Mouse (Mus musculus): ENCODE data around the gene Nxn. TPM values are rescaled to one million over a fixed set of nuclear protein-coding genes. Genes with fewer than 3 reads are reported as not detected.

Nxn gene
- 2.5 and 2.6 TPM in 2 replicates for polyA plus RNA-seq (2015; fragmentation: Nextera tagmentation; extraction: Ambion mirVana)

- no peak for TF ChIP-seq EP300 (IDR thresholded peaks at IDR 0.05; ENCODE audit: low read depth)
- no peak for TF ChIP-seq CTCF (IDR thresholded peaks at IDR 0.05; ENCODE audit: low read depth)
- Histone ChIP-seq H3K27me3 (ENCODE audit: insufficient read depth, low read length) (no peaks in the 10 kb centered on the region; the same call in 1 of the 2 replicates), H3K4me2 (ENCODE audit: low read depth, low read length) (peak within 1 kb of the TSS; percentile 95), H3K4me1 (ENCODE audit: insufficient read depth) (peaks cover 4% of the 10 kb centered on the region), H3K4me3 (ENCODE audit: low read depth, low read length) (peak within 1 kb of the TSS; percentile 72), H3K36me3 (replicated peaks; ENCODE audit: insufficient read depth, low read length) (no peaks in the 10 kb centered on the region), H3K9ac (replicated peaks) (peak within 1 kb of the TSS; percentile 68), H3K9me3 (ENCODE audit: low read length) (no peaks in the 10 kb centered on the region), H3K27ac (ENCODE audit: low read depth) (peak within 1 kb of the TSS; percentile 44)
- peak; percentile 93 for DNase-seq
- 2% methylated on average over 34 of the region's 70 CpGs for WGBS (ENCODE audit: insufficient replicate concordance)
- ATAC-seq, result peak; percentile 92
These were observed at the start of gene Nxn for GRCm38 (mm10) chr11:76398798-76399586. Nxn (minus strand) TSS chr11:76399140.

GRCm38 (mm10) chr11:76446251-76446650 lies 47.3 kb upstream of the Nxn start:
- TF ChIP-seq EP300 (IDR thresholded peaks at IDR 0.05; ENCODE audit: low read depth), result no peak
- no peak for TF ChIP-seq CTCF (IDR thresholded peaks at IDR 0.05; ENCODE audit: low read depth)
- Histone ChIP-seq H3K4me3 (ENCODE audit: low read depth, low read length) (no peak overlapping the region), H3K27ac (ENCODE audit: low read depth) (no peak overlapping the region), H3K9me3 (ENCODE audit: low read length) (no peaks in the 10 kb centered on the region), H3K4me2 (ENCODE audit: low read depth, low read length) (no peak overlapping the region), H3K27me3 (ENCODE audit: insufficient read depth, low read length) (no peaks in the 10 kb centered on the region), H3K9ac (replicated peaks) (no peak overlapping the region), H3K4me1 (ENCODE audit: insufficient read depth) (no peaks in the 10 kb centered on the region), H3K36me3 (replicated peaks; ENCODE audit: insufficient read depth, low read length) (peaks cover 11% of the 10 kb centered on the region)
- WGBS (ENCODE audit: insufficient replicate concordance), result 15% methylated on average over 10 of the region's 10 CpGs
- DNase-seq (peak; percentile 63), ATAC-seq (no peak)

- DNase-seq, result no peak
- Histone ChIP-seq H3K4me3 (ENCODE audit: low read depth, low read length) (no peak overlapping the region), H3K9ac (replicated peaks) (no peak overlapping the region), H3K36me3 (replicated peaks; ENCODE audit: insufficient read depth, low read length) (peaks cover 11% of the 10 kb centered on the region; the same call in 1 of the 2 replicates), H3K27ac (ENCODE audit: low read depth) (no peak overlapping the region), H3K27me3 (ENCODE audit: insufficient read depth, low read length) (no peaks in the 10 kb centered on the region), H3K4me2 (ENCODE audit: low read depth, low read length) (no peak overlapping the region), H3K9me3 (ENCODE audit: low read length) (no peaks in the 10 kb centered on the region), H3K4me1 (ENCODE audit: insufficient read depth) (no peaks in the 10 kb centered on the region)
- TF ChIP-seq CTCF (IDR thresholded peaks at IDR 0.05; ENCODE audit: low read depth), result no peak
- TF ChIP-seq EP300 (IDR thresholded peaks at IDR 0.05; ENCODE audit: low read depth), result no peak
- WGBS (ENCODE audit: insufficient replicate concordance), result 72% methylated on average over 8 of the region's 8 CpGs
- no peak for ATAC-seq
These were observed 46.5 kb upstream of the Nxn start for GRCm38 (mm10) chr11:76445459-76445858.

- 41% methylated on average over 3 of the region's 3 CpGs for WGBS (ENCODE audit: insufficient replicate concordance)
- H3K27me3 ChIP-seq (ENCODE audit: insufficient read depth, low read length), result no peaks in the 10 kb centered on the region
- H3K36me3 ChIP-seq (replicated peaks; ENCODE audit: insufficient read depth, low read length), result peaks cover 8% of the 10 kb centered on the region; the same call in 1 of the 2 replicates
- DNase-seq (no peak), ATAC-seq (no peak)
- TF ChIP-seq CTCF (IDR thresholded peaks at IDR 0.05; ENCODE audit: low read depth) (no peak), EP300 (IDR thresholded peaks at IDR 0.05; ENCODE audit: low read depth) (no peak)
- H3K9ac ChIP-seq (replicated peaks), result no peak overlapping the region
- no peak overlapping the region for H3K4me2 ChIP-seq (ENCODE audit: low read depth, low read length)
- no peak overlapping the region for H3K27ac ChIP-seq (ENCODE audit: low read depth)
- H3K4me1 ChIP-seq (ENCODE audit: insufficient read depth), result no peaks in the 10 kb centered on the region
- no peaks in the 10 kb centered on the region for H3K9me3 ChIP-seq (ENCODE audit: low read length)
- H3K4me3 ChIP-seq (ENCODE audit: low read depth, low read length), result no peak overlapping the region
These were observed 40.7 kb upstream of the Nxn start for GRCm38 (mm10) chr11:76439666-76440065.

- H3K4me3 ChIP-seq (ENCODE audit: low read depth, low read length), result peak overlapping the region; percentile 17; the same call in 1 of the 2 replicates
- H3K9ac ChIP-seq (replicated peaks), result no peak overlapping the region
These were observed 38.0 kb upstream of the Nxn start for GRCm38 (mm10) chr11:76436864-76437437.

GRCm38 (mm10) chr11:76436009-76436408 lies 37.1 kb upstream of the Nxn start:
- Histone ChIP-seq H3K4me2 (ENCODE audit: low read depth, low read length) (no peak overlapping the region), H3K27me3 (ENCODE audit: insufficient read depth, low read length) (no peaks in the 10 kb centered on the region), H3K36me3 (replicated peaks; ENCODE audit: insufficient read depth, low read length) (no peaks in the 10 kb centered on the region), H3K9me3 (ENCODE audit: low read length) (no peaks in the 10 kb centered on the region), H3K27ac (ENCODE audit: low read depth) (no peak overlapping the region), H3K9ac (replicated peaks) (no peak overlapping the region), H3K4me1 (ENCODE audit: insufficient read depth) (no peaks in the 10 kb centered on the region), H3K4me3 (ENCODE audit: low read depth, low read length) (no peak overlapping the region)
- no peak for DNase-seq
- TF ChIP-seq EP300 (IDR thresholded peaks at IDR 0.05; ENCODE audit: low read depth), result no peak
- TF ChIP-seq CTCF (IDR thresholded peaks at IDR 0.05; ENCODE audit: low read depth), result no peak
- 75% methylated on average over 5 of the region's 5 CpGs for WGBS (ENCODE audit: insufficient replicate concordance)
- no peak for ATAC-seq

More at GRCm38 (mm10) chr11:76436864-76437437, 38.0 kb upstream of the Nxn start:
- Histone ChIP-seq H3K4me2 (ENCODE audit: low read depth, low read length) (peak overlapping the region; percentile 38), H3K4me1 (ENCODE audit: insufficient read depth) (no peaks in the 10 kb centered on the region), H3K27ac (ENCODE audit: low read depth) (no peak overlapping the region), H3K9me3 (ENCODE audit: low read length) (no peaks in the 10 kb centered on the region), H3K27me3 (ENCODE audit: insufficient read depth, low read length) (no peaks in the 10 kb centered on the region), H3K36me3 (replicated peaks; ENCODE audit: insufficient read depth, low read length) (no peaks in the 10 kb centered on the region)
- peak; percentile 40; the same call in 1 of the 2 replicates for ATAC-seq
- 40% methylated on average over 28 of the region's 28 CpGs for WGBS (ENCODE audit: insufficient replicate concordance)
- TF ChIP-seq CTCF (IDR thresholded peaks at IDR 0.05; ENCODE audit: low read depth), result no peak
- TF ChIP-seq EP300 (IDR thresholded peaks at IDR 0.05; ENCODE audit: low read depth), result no peak
- peak; percentile 28 for DNase-seq
